Comparison of ENCODE assay signal across 8 mouse cellular contexts in the genomic region with DNA sequence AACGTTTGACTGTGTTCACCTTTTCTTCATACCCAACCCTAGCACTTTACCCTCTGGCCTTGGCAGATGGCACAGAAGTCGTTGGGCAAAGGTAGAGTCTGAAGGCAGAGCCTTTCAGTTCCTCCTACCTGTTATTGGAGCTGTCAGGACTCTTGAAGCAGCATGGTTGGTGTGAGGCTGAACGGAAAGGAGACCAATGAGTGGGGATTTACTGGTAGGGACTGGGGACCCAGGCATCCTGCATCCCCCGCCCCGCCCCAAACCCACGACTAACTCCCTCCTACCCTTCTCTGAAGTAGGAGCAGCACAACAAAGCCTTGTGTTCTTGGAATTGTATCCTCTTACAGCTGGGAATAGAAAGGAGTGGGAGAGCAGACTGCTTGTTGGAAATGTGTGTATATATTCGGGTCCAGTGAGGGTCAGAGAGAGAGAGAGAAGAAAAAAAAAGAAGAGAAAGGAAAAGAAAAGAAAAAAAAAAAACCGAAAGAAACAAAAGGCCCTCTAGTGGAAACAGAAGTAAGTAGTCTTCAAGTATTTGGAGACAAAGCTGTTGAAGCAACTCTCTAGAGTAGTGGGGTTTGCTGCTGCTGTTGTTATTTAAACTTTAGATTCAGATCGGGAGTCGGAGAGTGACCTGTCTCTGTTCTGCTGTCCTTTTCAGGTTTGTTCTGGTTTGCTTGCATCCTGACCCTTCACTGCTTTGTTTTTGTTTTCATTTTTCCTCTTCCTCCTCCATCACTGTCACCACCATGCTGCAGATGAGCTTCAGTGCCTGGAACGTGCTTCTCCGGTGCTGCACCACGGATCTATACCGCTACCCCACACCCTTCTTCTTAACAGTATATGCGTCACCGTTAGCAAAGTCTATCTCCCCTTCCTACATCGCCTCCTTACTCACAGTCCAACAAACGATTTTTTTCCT. TPM values are rescaled to one million over a fixed set of nuclear protein-coding genes. Genes with fewer than 3 reads are reported as not detected.
DNase-seq lines count a peak whose midpoint lies in the region; ATAC-seq and TF ChIP-seq lines count a peak whose summit lies in the region.

A gene (minus strand): TSS at position 176 of the 922 bp plus-strand sequence.

- TF ChIP-seq POLR2A in kidney, adult 2 months (IDR thresholded peaks at IDR 0.05; ENCODE audit: low read depth, low read length): no peak

- H3K36me3 ChIP-seq in kidney, adult 2 months (ENCODE audit: control insufficient read depth, insufficient read depth, low read length): no peaks in the 10 kb centered on the region

- peak; percentile 42 for DNase-seq in embryo, embryonic 10.5 days (ENCODE audit: low spot score)
- DNase-seq in embryo, embryonic 10 days (ENCODE audit: low spot score): no peak
- no peak for DNase-seq in adrenal gland, adult 18-20 months (ENCODE audit: low spot score in 2 of 2)
- DNase-seq in kidney, adult 2 months: peak; percentile 65
- DNase-seq in lung, postnatal 10 days: peak; percentile 53
- peak; percentile 37 to 67 for DNase-seq in spleen, postnatal 10 days (ENCODE audit: low spot score in 2 of 2)
- DNase-seq in right cerebral cortex, adult 18-20 months: no peak

- ATAC-seq in granulocyte monocyte progenitor cell, adult 5-6 weeks (replicated peaks; ENCODE audit: poor library complexity, severe bottlenecking): no peak

- peak within 1 kb of the TSS; percentile 77 for H3K4me3 ChIP-seq in kidney, adult 2 months (ENCODE audit: insufficient read depth, low read depth, low read length)

- peaks cover 11% of the 10 kb centered on the region; the same call in 1 of the 2 replicates for H3K4me1 ChIP-seq in kidney, adult 2 months (ENCODE audit: control insufficient read depth, insufficient read depth, low read length)

- no peaks in the 10 kb centered on the region for H3K27me3 ChIP-seq in kidney, adult 2 months (replicated peaks; ENCODE audit: control insufficient read depth, insufficient read depth, low read length)

- TF ChIP-seq CTCF in kidney, adult 2 months (conservative IDR thresholded peaks at IDR 0.05; ENCODE audit: insufficient read depth, insufficient read length, low read depth, low read length): no peak

- H3K27ac ChIP-seq in kidney, adult 2 months (ENCODE audit: insufficient read depth, low read depth, low read length): peak within 1 kb of the TSS; percentile 62

- 28% methylated on average over 18 of the region's 18 CpGs for WGBS in kidney, adult 2 months

RNA-seq across cellular contexts. Expression of the gene that starts here (rescaled TPM):
- 10 to 100 TPM; 16.3 to 18.1 TPM for total RNA-seq in adrenal gland, adult 18-20 months (2021)
- total RNA-seq in granulocyte monocyte progenitor cell, adult 5-6 weeks (2014; fragmentation: Nextera tagmentation): 13.2 and 15.8 TPM in 2 replicates
- 9.4 and 12.0 TPM in 2 replicates for total RNA-seq in granulocyte monocyte progenitor cell, adult 5-6 weeks (2017)
- 17.4 and 24.5 TPM in 2 replicates for polyA plus RNA-seq in kidney, adult 2 months (2012; rRNA removed)

Comparison
In these comparisons a context has a peak if more than half of its experiments do, and no peak if none do; other contexts are left out.
1. DNase-seq: peak in embryo, embryonic 10.5 days (single experiment), kidney, adult 2 months (single experiment), lung, postnatal 10 days (single experiment) and spleen, postnatal 10 days (2 of 2); none in embryo, embryonic 10 days (single experiment), adrenal gland, adult 18-20 months (0 of 2) and right cerebral cortex, adult 18-20 months (single experiment).